Mouse (Mus musculus): ENCODE measurements at regions not wholly inside any gene's neighbourhood (a gene's known extent, or its start where the extent isn't known, plus 50 kb on each side); places are given as distances from the start of the nearest gene placed in this dataset.

DNA sequence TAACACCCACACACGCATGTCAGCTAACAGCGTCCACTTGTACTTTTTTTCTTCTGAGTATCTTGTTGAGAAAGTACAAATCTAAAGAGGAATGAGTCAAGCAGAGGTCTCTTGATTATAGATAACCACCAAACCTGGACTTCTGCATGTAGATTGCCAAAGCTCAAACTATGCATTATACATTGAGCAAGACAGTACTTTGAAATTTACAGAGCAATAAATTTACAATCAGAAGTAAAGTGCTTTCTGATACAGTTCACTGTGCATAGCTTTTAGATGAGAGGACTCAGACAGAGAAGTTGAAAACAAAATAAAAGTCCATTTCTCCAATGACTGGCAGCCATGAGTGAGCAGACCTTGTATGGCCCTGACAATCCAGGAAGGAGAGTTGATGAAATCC is 597.0 kb downstream of the Efnb2 start:
- Histone ChIP-seq H3K4me1 (ENCODE audit: control insufficient read depth, insufficient read depth, low read length) (peaks cover 7% of the 10 kb centered on the region), H3K27ac (ENCODE audit: insufficient read depth, low read length) (peak overlapping the region; percentile 76), H3K4me3 (ENCODE audit: insufficient read depth, low read length) (no peak overlapping the region)
- TF ChIP-seq POLR2A (IDR thresholded peaks at IDR 0.05; ENCODE audit: low read depth, low read length) (no peak), CTCF (IDR thresholded peaks at IDR 0.05; ENCODE audit: borderline replicate concordance, insufficient read depth, low read length) (no peak)

DNA sequence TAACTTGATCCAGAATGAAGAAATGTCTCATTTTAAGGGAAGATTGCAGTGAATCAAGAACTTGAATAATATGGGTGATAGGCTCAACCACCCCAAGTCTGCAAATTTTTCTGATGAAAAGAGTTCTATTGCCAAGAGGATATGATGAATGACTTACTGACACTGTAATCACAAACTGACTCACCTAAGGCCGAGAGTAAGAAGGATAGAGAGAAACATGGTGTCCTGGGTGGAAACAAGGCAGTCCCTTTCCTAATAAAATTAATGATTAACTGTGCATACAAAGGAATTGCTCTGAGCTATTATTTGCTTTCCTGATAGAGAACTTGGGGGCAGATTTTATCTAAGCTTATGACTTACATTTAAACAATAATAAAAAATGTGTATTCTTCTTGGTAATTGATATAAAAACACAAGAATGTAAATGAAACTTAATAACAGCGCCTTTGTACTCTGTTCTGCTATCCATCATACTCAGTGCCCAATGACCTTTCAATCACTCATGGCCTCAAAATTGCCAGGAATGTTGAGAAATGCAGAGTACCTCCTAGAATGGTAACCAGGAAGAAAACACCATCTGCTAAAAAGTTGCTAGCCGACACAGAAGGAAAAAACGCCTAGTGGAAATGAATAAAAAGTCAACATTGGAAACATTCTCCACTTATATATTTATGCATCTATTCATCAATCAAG is 606.7 kb downstream of the Efnb2 start:
- TF ChIP-seq CTCF (IDR thresholded peaks at IDR 0.05; ENCODE audit: borderline replicate concordance, insufficient read depth, low read length), result no peak
- peaks cover 2% of the 10 kb centered on the region for H3K4me1 ChIP-seq (ENCODE audit: control insufficient read depth, insufficient read depth, low read length)
- H3K27ac ChIP-seq (ENCODE audit: insufficient read depth, low read length), result no peak overlapping the region
- no peak overlapping the region for H3K4me3 ChIP-seq (ENCODE audit: insufficient read depth, low read length)

GRCm38 (mm10) chr8:8051186-8051585 is 609.9 kb downstream of the Efnb2 start:
- Histone ChIP-seq H3K27ac (ENCODE audit: insufficient read depth, low read length) (no peak overlapping the region), H3K4me3 (ENCODE audit: insufficient read depth, low read length) (no peak overlapping the region), H3K4me1 (ENCODE audit: control insufficient read depth, insufficient read depth, low read length) (peaks cover 2% of the 10 kb centered on the region)
- no peak for TF ChIP-seq POLR2A (IDR thresholded peaks at IDR 0.05; ENCODE audit: low read depth, low read length)
- no peak for TF ChIP-seq CTCF (IDR thresholded peaks at IDR 0.05; ENCODE audit: borderline replicate concordance, insufficient read depth, low read length)

- H3K27ac ChIP-seq (ENCODE audit: insufficient read depth, low read length), result peak overlapping the region; percentile 26; the same call in 1 of the 2 replicates
Measured at GRCm38 (mm10) chr8:8050778-8051177, 610.3 kb downstream of the Efnb2 start.

DNA sequence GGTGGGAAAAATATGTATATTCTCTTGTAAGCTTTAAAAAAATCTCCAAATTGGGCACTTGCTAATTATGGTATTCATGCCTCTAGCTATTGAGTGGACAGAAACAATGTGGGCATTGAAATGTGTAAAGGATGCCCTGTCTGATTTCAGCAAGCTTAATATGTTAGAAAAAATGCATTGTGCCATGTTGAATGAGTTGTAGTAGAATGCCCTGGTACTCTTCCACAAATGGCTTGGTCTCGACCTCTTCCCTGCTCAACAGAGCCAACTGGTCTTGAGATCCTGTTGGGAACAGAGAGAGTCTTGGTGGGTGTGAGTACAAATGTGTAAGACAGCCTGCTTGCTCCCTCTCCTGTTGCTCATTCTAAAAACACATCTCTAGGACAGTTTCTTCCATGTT is 616.1 kb downstream of the Efnb2 start:
- Histone ChIP-seq H3K4me3 (ENCODE audit: insufficient read depth, low read length) (no peak overlapping the region), H3K4me1 (ENCODE audit: control insufficient read depth, insufficient read depth, low read length) (peaks cover 2% of the 10 kb centered on the region), H3K27ac (ENCODE audit: insufficient read depth, low read length) (no peak overlapping the region)
- no peak for TF ChIP-seq POLR2A (IDR thresholded peaks at IDR 0.05; ENCODE audit: low read depth, low read length)

More at GRCm38 (mm10) chr8:8050778-8051177, 610.3 kb downstream of the Efnb2 start:
- peaks cover 2% of the 10 kb centered on the region for H3K4me1 ChIP-seq (ENCODE audit: control insufficient read depth, insufficient read depth, low read length)
- TF ChIP-seq POLR2A (IDR thresholded peaks at IDR 0.05; ENCODE audit: low read depth, low read length), result no peak
- no peak for TF ChIP-seq CTCF (IDR thresholded peaks at IDR 0.05; ENCODE audit: borderline replicate concordance, insufficient read depth, low read length)
- no peak overlapping the region for H3K4me3 ChIP-seq (ENCODE audit: insufficient read depth, low read length)

DNA sequence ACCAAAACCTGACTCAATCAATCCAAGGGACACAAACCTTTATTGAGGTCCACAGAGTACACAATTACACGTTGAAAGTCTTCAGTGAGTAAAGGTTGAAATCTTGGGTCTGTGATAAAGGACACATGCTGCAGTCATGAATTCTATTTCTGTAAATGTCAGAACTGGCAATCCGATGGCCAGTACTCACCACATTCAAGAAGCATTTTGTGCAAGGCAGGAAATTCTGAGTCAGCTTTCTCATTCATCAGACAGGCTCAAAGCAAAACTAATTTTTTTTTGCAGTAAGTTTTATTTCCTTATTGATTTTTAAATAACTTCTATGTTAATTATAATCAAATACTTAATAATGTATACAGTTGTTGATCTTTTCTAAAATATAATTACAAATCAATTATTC is 616.7 kb downstream of the Efnb2 start:
- H3K4me1 ChIP-seq (ENCODE audit: control insufficient read depth, insufficient read depth, low read length), result no peaks in the 10 kb centered on the region
- H3K4me3 ChIP-seq (ENCODE audit: insufficient read depth, low read length), result no peak overlapping the region
- no peak overlapping the region for H3K27ac ChIP-seq (ENCODE audit: insufficient read depth, low read length)
- TF ChIP-seq CTCF (IDR thresholded peaks at IDR 0.05; ENCODE audit: borderline replicate concordance, insufficient read depth, low read length) (no peak), POLR2A (IDR thresholded peaks at IDR 0.05; ENCODE audit: low read depth, low read length) (no peak)

GRCm38 (mm10) chr8:8037929-8038328 is 623.1 kb downstream of the Efnb2 start:
- no peak overlapping the region for H3K27ac ChIP-seq (ENCODE audit: insufficient read depth, low read length)
- H3K4me1 ChIP-seq (ENCODE audit: control insufficient read depth, insufficient read depth, low read length), result no peaks in the 10 kb centered on the region
- H3K4me3 ChIP-seq (ENCODE audit: insufficient read depth, low read length), result no peak overlapping the region
- no peak for TF ChIP-seq CTCF (IDR thresholded peaks at IDR 0.05; ENCODE audit: borderline replicate concordance, insufficient read depth, low read length)
- no peak for TF ChIP-seq POLR2A (IDR thresholded peaks at IDR 0.05; ENCODE audit: low read depth, low read length)

DNA sequence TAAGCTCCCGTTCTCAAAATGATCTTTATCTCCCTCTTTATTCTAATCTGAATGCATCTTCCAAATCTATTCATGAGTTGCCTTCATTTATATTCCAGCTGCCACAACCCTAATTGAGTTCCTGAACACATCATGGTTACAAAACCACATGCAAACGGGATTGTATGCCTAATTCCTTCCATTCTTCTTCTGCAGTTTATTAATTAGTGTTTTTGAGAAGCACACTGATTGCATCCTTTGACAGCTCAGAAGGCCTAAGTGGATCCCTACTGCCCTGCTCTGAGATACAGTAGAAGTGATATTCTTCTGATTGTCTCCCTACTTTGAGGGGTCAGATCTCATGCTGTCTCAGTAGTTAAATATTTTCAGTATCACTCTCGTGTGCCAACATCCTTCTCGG is 649.9 kb downstream of the Efnb2 start:
- H3K27ac ChIP-seq (ENCODE audit: insufficient read depth, low read length), result no peak overlapping the region
- TF ChIP-seq POLR2A (IDR thresholded peaks at IDR 0.05; ENCODE audit: low read depth, low read length) (no peak), CTCF (IDR thresholded peaks at IDR 0.05; ENCODE audit: borderline replicate concordance, insufficient read depth, low read length) (no peak)
- H3K4me1 ChIP-seq (ENCODE audit: control insufficient read depth, insufficient read depth, low read length), result no peaks in the 10 kb centered on the region
- H3K4me3 ChIP-seq (ENCODE audit: insufficient read depth, low read length), result no peak overlapping the region

- Histone ChIP-seq H3K27ac (ENCODE audit: insufficient read depth, low read length) (no peak overlapping the region), H3K4me3 (ENCODE audit: insufficient read depth, low read length) (no peak overlapping the region), H3K4me1 (ENCODE audit: control insufficient read depth, insufficient read depth, low read length) (no peaks in the 10 kb centered on the region)
- TF ChIP-seq CTCF (IDR thresholded peaks at IDR 0.05; ENCODE audit: borderline replicate concordance, insufficient read depth, low read length), result no peak
- no peak for TF ChIP-seq POLR2A (IDR thresholded peaks at IDR 0.05; ENCODE audit: low read depth, low read length)
Measured at GRCm38 (mm10) chr8:7994905-7995304, 666.1 kb downstream of the Efnb2 start.

GRCm38 (mm10) chr8:7988820-7989219 is 672.2 kb downstream of the Efnb2 start:
- Histone ChIP-seq H3K4me3 (ENCODE audit: insufficient read depth, low read length) (no peak overlapping the region), H3K4me1 (ENCODE audit: control insufficient read depth, insufficient read depth, low read length) (no peaks in the 10 kb centered on the region), H3K27ac (ENCODE audit: insufficient read depth, low read length) (no peak overlapping the region)
- TF ChIP-seq POLR2A (IDR thresholded peaks at IDR 0.05; ENCODE audit: low read depth, low read length), result no peak
- no peak for TF ChIP-seq CTCF (IDR thresholded peaks at IDR 0.05; ENCODE audit: borderline replicate concordance, insufficient read depth, low read length)

- Histone ChIP-seq H3K4me1 (ENCODE audit: control insufficient read depth, insufficient read depth, low read length) (no peaks in the 10 kb centered on the region), H3K4me3 (ENCODE audit: insufficient read depth, low read length) (no peak overlapping the region), H3K27ac (ENCODE audit: insufficient read depth, low read length) (no peak overlapping the region)
- no peak for TF ChIP-seq CTCF (IDR thresholded peaks at IDR 0.05; ENCODE audit: borderline replicate concordance, insufficient read depth, low read length)
- no peak for TF ChIP-seq POLR2A (IDR thresholded peaks at IDR 0.05; ENCODE audit: low read depth, low read length)
Measured at GRCm38 (mm10) chr8:7977020-7977419, 684.0 kb downstream of the Efnb2 start.

Measured in embryonic fibroblast, embryonic 13.5 days (primary cell).